Mouse (Mus musculus) thymus, postnatal 0 days (tissue): ENCODE measurements around the gene Igfbp2. TPM values are rescaled to one million over a fixed set of nuclear protein-coding genes. Genes with fewer than 3 reads are reported as not detected.

ENCODE experiments used
- DNase-seq: peaks from one replicate; pipeline ENCODE4 v3.0.0-alpha.2; 2015; ENCODE audit warnings: low spot score
- polyA plus RNA-seq: library from polyadenylated mRNA; unstranded; fragments of >200 nt; fragmentation: Nextera tagmentation; extraction: Ambion mirVana; gene quantifications from 2 replicates; pipeline ENCODE4 v1.2.1, GENCODE M21; 2015

The Igfbp2 gene
- polyA plus RNA-seq, 1 experiment from 2014 or later, result 38.8 TPM

- DNase-seq, result no peak
Measured at GRCm38 (mm10) chr1:72853759-72854158, 29.5 kb downstream of the Igfbp2 start.

DNA sequence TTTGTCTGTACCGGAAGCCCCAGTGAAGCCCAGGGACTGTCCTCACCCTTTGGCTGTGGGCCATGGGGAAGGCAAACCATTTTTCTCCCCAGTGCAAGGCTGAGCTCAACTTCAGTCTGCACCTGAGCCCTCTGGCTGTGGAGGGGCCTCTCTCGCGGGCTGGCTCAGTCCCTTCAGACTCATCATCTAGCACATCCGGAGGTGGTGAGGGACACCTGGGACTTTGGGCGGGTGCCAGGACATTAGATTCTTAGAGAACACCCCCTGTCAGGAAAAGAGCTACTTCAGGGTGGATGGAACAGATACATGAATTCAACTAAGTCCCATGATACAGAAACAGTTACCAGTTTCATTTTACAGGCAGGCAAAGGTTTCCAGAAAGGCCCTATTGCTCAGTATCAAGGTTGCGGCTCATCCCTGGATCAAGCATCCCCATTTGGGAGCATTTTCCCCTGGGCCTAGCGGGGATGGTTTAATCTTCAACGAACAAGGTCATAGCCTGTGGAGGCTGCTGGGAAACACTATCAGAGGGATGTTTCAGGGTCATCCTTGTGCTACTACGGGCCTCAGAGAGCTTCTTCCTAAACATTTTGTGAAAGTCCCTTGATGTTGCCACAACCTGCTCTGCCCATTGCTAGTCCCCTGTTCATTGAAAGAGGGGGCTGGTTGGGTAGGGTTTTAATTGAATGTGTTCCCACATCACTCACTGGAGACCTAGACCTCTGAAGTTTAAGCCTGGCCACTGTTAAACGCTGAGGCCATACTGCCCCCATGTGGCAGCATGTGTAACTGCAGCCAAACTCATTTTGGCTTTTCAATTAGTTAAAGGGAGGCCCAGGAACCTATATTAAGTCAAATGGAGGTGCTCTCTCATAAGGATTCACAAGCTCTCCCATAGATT is 30.3 kb downstream of the Igfbp2 start:
- peak; percentile 55 for DNase-seq

DNA sequence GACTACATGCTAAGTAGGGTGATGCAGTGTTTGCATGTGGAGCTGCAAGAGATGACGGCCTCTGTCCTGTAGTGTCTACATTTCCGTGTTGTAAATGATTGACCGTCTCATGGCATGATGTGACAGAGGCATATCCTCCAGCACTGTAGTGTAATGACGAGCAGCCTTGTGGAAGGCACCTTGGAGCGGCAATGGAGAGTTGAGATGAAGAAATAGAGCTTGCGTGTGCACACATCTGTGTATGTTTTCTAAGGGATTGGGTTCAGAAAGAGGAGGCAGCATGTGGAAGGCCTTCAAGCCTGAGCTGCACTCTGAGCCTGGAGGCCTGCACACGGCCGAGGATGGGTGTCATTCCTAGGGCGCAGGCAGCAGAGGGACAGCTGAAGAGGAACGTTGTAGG is 31.4 kb downstream of the Igfbp2 start:
- no peak for DNase-seq

DNA sequence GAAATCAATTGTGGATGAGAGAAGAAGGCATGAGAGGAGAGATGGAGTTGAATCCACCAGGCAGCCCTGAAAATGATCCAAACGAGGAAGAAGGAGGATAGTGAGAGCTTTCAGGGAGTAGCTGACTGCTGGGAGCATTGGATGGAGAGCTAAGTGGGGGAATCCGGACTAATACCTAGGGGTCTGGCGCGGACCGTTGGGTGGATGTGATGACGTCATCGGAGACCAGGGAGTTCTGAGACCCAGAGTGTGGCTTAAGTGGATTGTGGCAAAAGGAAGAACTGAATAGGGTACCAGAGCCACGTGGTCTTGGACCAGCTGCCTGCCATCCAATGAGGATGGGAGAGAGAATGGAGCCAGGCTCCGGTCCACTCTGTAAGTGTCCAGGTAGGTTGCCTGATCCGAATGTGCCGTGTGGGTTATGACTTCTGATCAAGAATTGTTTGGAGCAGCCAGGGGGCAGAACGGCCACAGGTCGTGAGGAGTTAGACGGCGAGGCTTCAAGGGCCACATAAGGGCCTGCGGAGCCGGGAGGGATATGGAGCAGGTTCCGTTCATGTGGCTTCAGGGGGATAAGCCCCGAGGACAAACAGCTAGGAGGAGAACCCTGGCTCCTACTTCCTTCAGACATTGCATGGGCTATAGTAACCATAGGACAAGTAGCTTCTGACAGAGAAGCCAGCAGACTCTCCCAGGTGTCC is 32.1 kb downstream of the Igfbp2 start:
- no peak for DNase-seq

GRCm38 (mm10) chr1:72857142-72857541 is 32.8 kb downstream of the Igfbp2 start:
- DNase-seq, result no peak

DNA sequence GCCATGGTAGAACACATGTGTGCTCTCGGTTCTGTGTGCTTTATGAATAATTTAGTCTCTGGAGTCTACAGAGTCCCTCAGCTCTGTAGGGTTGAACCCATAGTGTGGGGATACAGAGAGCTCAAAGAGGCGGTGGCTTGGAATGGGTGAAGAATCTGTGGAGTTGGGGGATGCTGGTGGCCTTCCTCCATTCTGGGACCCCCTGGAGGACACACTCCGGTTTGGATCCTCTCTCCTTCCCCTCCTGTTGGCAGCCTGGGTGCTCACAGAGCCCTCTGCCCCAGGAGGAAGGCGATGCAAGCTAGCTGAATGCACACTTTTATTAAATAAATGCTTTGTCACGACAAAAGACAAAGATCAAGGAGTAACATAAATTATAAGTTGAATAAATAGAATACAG is 33.3 kb downstream of the Igfbp2 start:
- DNase-seq, result no peak

GRCm38 (mm10) chr1:72858286-72858685 is 34.0 kb downstream of the Igfbp2 start:
- DNase-seq, result no peak

- DNase-seq, result no peak
Measured at GRCm38 (mm10) chr1:72858874-72859273, 34.6 kb downstream of the Igfbp2 start.

DNA sequence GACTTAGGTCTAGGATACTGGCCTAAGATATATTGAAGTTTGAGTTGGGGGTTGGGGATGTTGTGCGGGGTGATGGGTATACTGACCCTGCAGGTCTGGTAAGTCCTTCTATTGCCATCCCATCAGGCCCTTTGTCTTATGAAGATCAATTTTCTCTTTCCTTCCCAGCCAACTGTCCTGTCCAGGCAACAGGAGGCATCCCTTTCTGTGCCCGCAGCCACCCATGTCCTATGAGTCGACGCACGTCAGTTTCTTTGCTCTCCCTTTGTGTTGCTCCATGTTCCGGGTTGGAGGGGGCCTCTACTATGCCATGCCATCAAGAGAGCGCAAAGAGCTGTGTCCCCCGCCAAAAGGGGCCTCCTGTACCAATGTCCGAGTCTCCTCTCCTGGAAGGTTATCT is 35.7 kb downstream of the Igfbp2 start:
- DNase-seq, result no peak

DNA sequence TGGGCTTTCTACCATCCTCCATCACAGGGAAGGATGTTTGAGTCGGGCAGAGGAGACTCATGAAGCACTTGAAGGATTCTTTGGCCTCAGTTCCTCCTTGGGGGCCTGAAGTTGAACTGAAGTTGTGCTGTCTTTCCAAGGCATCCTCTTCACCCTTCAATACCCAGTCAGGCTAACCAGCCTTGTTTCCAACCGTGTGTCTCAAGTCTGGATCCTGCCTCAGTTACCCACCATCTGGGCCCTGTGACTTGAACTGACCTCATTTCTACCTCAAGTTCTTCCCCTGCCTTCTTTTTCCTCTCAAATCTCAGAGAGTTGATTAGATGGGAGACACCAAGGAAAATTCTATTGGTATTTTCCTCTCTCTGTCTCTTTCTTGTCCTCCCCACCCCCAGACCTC is 36.2 kb downstream of the Igfbp2 start:
- DNase-seq, result no peak

- DNase-seq, result no peak
Measured at GRCm38 (mm10) chr1:72861702-72862101, 37.4 kb downstream of the Igfbp2 start.

GRCm38 (mm10) chr1:72862248-72862647 is 37.9 kb downstream of the Igfbp2 start:
- DNase-seq, result no peak

GRCm38 (mm10) chr1:72863692-72864091 is 39.4 kb downstream of the Igfbp2 start:
- no peak for DNase-seq

DNA sequence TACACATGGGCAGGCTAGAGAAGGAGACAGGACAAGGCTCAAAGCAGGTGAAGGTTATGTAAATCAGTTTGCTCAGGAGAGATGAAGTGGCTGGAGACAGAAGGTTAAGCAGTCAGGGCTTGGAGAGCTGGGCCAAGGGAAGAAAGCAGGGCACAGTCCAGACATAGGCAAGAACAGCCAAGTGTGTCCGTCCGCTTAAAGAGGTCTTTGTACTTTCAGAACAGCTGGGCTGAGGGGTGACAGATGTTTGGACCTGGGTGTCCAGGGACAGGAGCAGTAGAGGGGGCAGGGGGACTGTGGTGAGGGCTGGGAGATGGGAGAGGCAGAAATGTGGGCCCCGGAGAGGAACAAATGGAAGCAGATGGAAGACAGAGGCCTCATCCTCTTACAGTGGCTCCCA is 40.0 kb downstream of the Igfbp2 start:
- no peak for DNase-seq

- DNase-seq, result peak; percentile 52
Measured at GRCm38 (mm10) chr1:72865900-72866299, 41.6 kb downstream of the Igfbp2 start.

- no peak for DNase-seq
Measured at GRCm38 (mm10) chr1:72866417-72866816, 42.1 kb downstream of the Igfbp2 start.

DNA sequence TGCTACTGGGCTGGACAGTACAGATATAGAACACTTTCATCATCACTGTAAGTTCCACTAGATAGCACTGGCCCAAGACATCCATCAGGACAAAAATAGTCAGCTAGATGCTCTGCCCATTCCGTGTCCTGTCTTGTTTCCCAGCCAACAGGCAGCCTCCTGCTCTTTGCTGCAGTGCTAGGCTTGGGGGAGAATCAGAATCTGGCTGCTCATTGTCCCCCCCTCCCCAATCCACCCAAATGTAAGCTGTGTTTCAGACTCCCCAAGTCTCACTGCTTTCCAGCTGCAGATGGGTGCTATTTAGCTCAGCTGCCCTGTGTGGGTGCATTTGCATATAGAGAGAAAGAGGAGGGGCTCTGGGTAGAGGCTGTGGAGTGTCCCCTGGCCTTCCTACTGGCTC is 43.0 kb downstream of the Igfbp2 start:
- DNase-seq, result no peak

GRCm38 (mm10) chr1:72868429-72869215 is 44.3 kb downstream of the Igfbp2 start:
- no peak for DNase-seq

- no peak for DNase-seq
Measured at GRCm38 (mm10) chr1:72869275-72869674, 45.0 kb downstream of the Igfbp2 start.

DNA sequence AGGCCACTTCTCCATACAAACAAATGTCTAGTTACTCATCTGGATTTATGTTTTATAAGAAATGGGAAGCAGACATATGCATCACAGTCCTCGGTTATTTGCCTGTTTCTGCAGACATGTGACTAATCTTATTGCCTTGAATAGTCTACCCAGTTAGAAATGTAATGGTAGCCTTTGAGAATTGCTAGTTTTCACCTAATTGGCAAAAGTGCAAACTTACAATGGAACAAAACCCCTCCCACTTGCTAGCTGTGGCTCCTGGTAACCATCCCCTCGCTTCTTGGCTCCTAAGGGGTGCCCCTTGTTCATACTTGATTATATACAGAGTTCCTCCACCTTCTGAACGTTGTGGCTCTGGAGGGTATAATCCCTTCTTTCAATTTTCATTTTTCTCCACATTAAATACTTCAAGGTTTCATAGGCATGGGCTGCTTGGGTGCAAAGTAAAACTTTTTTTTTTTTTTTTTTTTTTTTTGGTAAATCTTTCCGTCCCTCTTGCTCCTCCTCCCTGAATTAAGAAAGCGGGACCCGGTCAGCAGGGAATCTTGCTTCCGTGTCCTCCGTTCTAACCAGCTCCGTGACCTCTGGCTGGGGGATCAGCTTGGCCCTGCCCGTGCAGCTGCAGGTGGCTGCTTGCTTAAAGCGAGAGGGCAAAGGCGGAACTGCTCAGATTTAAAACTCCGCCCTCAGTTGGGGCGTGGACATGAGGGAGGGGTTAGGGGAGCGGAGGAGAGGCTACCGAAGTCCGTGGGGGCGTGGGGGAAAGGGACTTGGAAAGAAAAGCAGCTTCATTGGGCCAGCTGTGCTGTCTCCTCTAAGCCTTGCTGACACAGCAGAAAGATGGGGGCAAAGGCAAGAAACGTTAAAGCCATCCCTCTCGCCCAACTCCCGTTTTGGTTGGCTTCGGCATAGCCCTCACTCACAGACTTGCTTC is 45.6 kb downstream of the Igfbp2 start:
- peak; percentile 55 for DNase-seq
